Mouse (Mus musculus) T-helper 2 cell (primary cell): ENCODE measurements around the gene Mlc1.

Experiments
- in situ Hi-C: fragments of 300-600 bp; cut with MboI, MseI; formaldehyde crosslinking; loops from one replicate; pipeline ENCODE4 v1.15.1; 2025; ENCODE audit warnings: high pct_unique_total_duplicates

Mlc1 gene

GRCm38 (mm10) chr15:88937291-88937650, 41.5 kb downstream of the Mlc1 start:
- in situ Hi-C loops, result loop anchor here (10.0 kb wide), 1 partner anchor 328 kb away; no protein-coding TSS in a partner anchor

- in situ Hi-C loops, result loop anchor here (10.0 kb wide), 1 partner anchor 328 kb away; no protein-coding TSS in a partner anchor
Observed at GRCm38 (mm10) chr15:88936619-88937290, 42.1 kb downstream of the Mlc1 start.

GRCm38 (mm10) chr15:88934141-88934540, 44.7 kb downstream of the Mlc1 start:
- in situ Hi-C loops, result loop anchor here (10.0 kb wide), 1 partner anchor 331 kb away; no protein-coding TSS in a partner anchor

- in situ Hi-C loops, result loop anchor here (10.0 kb wide), 1 partner anchor 332 kb away; no protein-coding TSS in a partner anchor
Observed at GRCm38 (mm10) chr15:88932667-88933066, 46.1 kb downstream of the Mlc1 start.

- in situ Hi-C loops, result loop anchor here (5.0 kb wide), 1 partner anchor 95 kb away; no protein-coding TSS in a partner anchor
Observed at GRCm38 (mm10) chr15:88921992-88922310, 56.9 kb downstream of the Mlc1 start.

- in situ Hi-C loops, result loop anchor here (5.0 kb wide), 1 partner anchor 94 kb away; no protein-coding TSS in a partner anchor
Observed at GRCm38 (mm10) chr15:88921131-88921991, 57.4 kb downstream of the Mlc1 start.

- in situ Hi-C loops, result loop anchor here (5.0 kb wide), 1 partner anchor 93 kb away; no protein-coding TSS in a partner anchor
Observed at GRCm38 (mm10) chr15:88920065-88920464, 58.7 kb downstream of the Mlc1 start.

- in situ Hi-C loops, result no loop called here
Observed at GRCm38 (mm10) chr15:88919328-88919727, 59.5 kb downstream of the Mlc1 start.

- in situ Hi-C loops, result no loop called here
Observed at GRCm38 (mm10) chr15:88917126-88917525, 61.7 kb downstream of the Mlc1 start.

GRCm38 (mm10) chr15:88916366-88916765, 62.4 kb downstream of the Mlc1 start:
- in situ Hi-C loops, result no loop called here

GRCm38 (mm10) chr15:88915046-88915445, 63.8 kb downstream of the Mlc1 start:
- in situ Hi-C loops, result no loop called here

GRCm38 (mm10) chr15:88906347-88906746, 72.5 kb downstream of the Mlc1 start:
- in situ Hi-C loops, result no loop called here
